Mouse (Mus musculus) lung, adult 2 months (tissue): ENCODE results near the gene D630003M21Rik.

Experiments
- CTCF ChIP-seq: fragments of 200-500 bp; IDR thresholded peaks from 2 replicates; pipeline ENCODE4 v1.5.1; 2011; ENCODE audit warnings: mild to moderate bottlenecking, low read length, control low read depth; ENCODE audit not compliant: insufficient read depth
- POLR2A ChIP-seq: fragments of 200-500 bp; IDR thresholded peaks from 2 replicates; pipeline ENCODE4 v1.6.1; 2011; ENCODE audit warnings: low read depth, mild to moderate bottlenecking, control low read depth, low read length, borderline replicate concordance; ENCODE audit errors: extremely low read depth

DNA sequence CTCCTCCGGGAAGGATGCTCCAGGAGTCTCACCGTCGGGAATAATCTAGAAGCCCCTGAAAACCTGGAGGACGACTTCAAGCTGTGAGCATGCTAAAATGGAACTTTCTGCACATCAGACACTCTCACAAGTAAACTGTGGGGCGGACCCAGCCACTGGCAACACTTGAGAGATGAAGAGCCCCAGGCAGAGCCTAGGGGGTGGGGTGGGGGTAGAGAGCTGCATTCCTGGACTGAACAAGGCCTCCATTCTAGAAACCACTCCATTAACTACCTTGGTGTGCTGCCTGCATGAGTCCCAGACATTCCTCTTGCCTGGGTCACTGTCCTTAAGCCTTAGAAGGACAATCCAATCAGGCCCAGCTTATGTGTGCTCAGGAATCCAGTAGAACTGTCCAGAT is 2.0 kb upstream of the D630003M21Rik start:
- TF ChIP-seq POLR2A (no peak), CTCF (no peak)
